Mouse (Mus musculus) lung, postnatal 0 days (tissue): Measurements from ENCODE around the gene Il1rap. TPM values are rescaled to one million over a fixed set of nuclear protein-coding genes. Genes with fewer than 3 reads are reported as not detected.

Source experiments
- ATAC-seq: fragments of 200-750 bp; cut with Nextera tagmentation; 2 replicates; pipeline ENCODE4 v1.8.0; 2017; ENCODE audit warnings: moderate library complexity
- DNase-seq: peaks from one replicate; pipeline ENCODE4 v3.0.0-alpha.2; 2016; ENCODE audit warnings: low spot score
- H3K27ac ChIP-seq: fragments of 300-500 bp; sonication (generic); 2 replicates; pipeline ENCODE4 v1.5.1; 2014; ENCODE audit warnings: antibody characterized with exemption, mild to moderate bottlenecking, low read length, mixed read lengths
- H3K27me3 ChIP-seq: fragments of 300-500 bp; sonication (generic); replicated peaks from 2 replicates; pipeline ENCODE4 v1.6.1; 2014; ENCODE audit warnings: low read length, mixed read lengths; ENCODE audit not compliant: insufficient read depth
- H3K36me3 ChIP-seq: fragments of 300-500 bp; sonication (generic); 2 replicates; pipeline ENCODE4 v1.6.1; 2014; ENCODE audit warnings: low read length, mixed read lengths; ENCODE audit not compliant: insufficient read depth
- H3K4me1 ChIP-seq: fragments of 300-500 bp; sonication (generic); 2 replicates; pipeline ENCODE4 v1.6.1; 2014; ENCODE audit warnings: antibody characterized with exemption, low read depth, low read length, mixed read lengths; ENCODE audit not compliant: insufficient read depth
- H3K4me2 ChIP-seq: fragments of 300-500 bp; sonication (generic); replicated peaks from 2 replicates; pipeline ENCODE4 v1.6.1; 2014; ENCODE audit warnings: low read depth, mild to moderate bottlenecking, low read length, moderate library complexity, mixed read lengths
- H3K4me3 ChIP-seq: fragments of 300-500 bp; sonication (generic); 2 replicates; pipeline ENCODE4 v1.5.1; 2014; ENCODE audit warnings: low read depth, low read length
- H3K9ac ChIP-seq: fragments of 300-500 bp; sonication (generic); replicated peaks from 2 replicates; pipeline ENCODE4 v1.6.1; 2014; ENCODE audit warnings: low read depth, mild to moderate bottlenecking
- H3K9me3 ChIP-seq: fragments of 300-500 bp; sonication (generic); 2 replicates; pipeline ENCODE4 v1.6.1; 2016; ENCODE audit warnings: low read length, mixed read lengths
- CTCF ChIP-seq: IDR thresholded peaks from 2 replicates; pipeline ENCODE4 v1.5.1; 2016; ENCODE audit warnings: antibody characterized with exemption, mild to moderate bottlenecking
- EP300 ChIP-seq: IDR thresholded peaks from 2 replicates; pipeline ENCODE4 v1.6.1; 2016; ENCODE audit warnings: antibody characterized with exemption, mild to moderate bottlenecking, control low read depth
- WGBS: fragments of 180-500 bp; shearing (Covaris S2); extraction: QIAGEN DNeasy Blood & Tissue Kit; methylation state at CpG from one replicate; pipeline ENCODE4 v1.1.7; 2014; 5-methylcytosine and 5-hydroxymethylcytosine counted together
- polyA plus RNA-seq: library from polyadenylated mRNA; unstranded; fragments of >200 nt; fragmentation: Nextera tagmentation; extraction: Ambion mirVana; gene quantifications from 2 replicates; pipeline ENCODE4 v1.2.1, GENCODE M21; 2015

Gene Il1rap
- 7.4 and 7.8 TPM in 2 replicates for polyA plus RNA-seq

GRCm38 (mm10) chr16:26581048-26581912 lies at the start of gene Il1rap:
TSS of gene Il1rap (plus strand) at chr16:26581704.
- DNase-seq (peak; percentile 97), ATAC-seq (peak; percentile 99)
- Histone ChIP-seq H3K4me1 (peaks cover 9% of the 10 kb centered on the region; the same call in 1 of the 2 replicates), H3K4me2 (peak within 1 kb of the TSS; percentile 78), H3K9me3 (no peaks in the 10 kb centered on the region), H3K9ac (peak within 1 kb of the TSS; percentile 58), H3K27ac (peak within 1 kb of the TSS; percentile 68), H3K36me3 (no peaks in the 10 kb centered on the region), H3K27me3 (no peaks in the 10 kb centered on the region), H3K4me3 (peak within 1 kb of the TSS; percentile 78)
- TF ChIP-seq CTCF (peak; percentile 21; the same call in 1 of the 2 replicates), EP300 (no peak)
- 2% methylated on average over 51 of the region's 51 CpGs for WGBS

DNA sequence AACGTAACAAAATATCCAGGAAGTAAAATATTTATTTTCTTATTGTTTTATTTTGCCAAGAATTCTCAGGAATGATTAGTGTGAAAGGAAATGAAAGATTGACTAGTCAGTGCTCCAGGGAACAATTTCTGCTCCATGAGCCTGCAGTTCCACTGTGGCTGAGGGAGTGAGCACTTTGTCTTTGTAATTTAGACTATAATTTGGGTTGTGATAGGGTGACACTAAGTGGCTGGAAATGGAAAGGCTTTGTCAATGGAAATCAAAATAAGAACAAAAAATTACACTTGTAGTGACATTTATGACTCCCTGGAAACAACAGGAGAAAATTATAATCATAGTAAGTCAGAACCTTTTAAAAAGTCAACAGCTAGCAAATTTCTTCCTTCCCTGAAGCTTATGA lies 49.2 kb upstream of the Il1rap start:
- TF ChIP-seq EP300 (no peak), CTCF (no peak)
- H3K4me2 ChIP-seq, result no peak overlapping the region
- no peaks in the 10 kb centered on the region for H3K9me3 ChIP-seq
- DNase-seq (no peak), ATAC-seq (no peak)
- H3K4me3 ChIP-seq, result no peak overlapping the region
- WGBS, result 63% methylated on average over 1 of the region's 1 CpGs
- H3K9ac ChIP-seq, result no peak overlapping the region
- H3K27ac ChIP-seq, result no peak overlapping the region
- H3K4me1 ChIP-seq, result no peaks in the 10 kb centered on the region
- no peaks in the 10 kb centered on the region for H3K36me3 ChIP-seq
- no peaks in the 10 kb centered on the region for H3K27me3 ChIP-seq

DNA sequence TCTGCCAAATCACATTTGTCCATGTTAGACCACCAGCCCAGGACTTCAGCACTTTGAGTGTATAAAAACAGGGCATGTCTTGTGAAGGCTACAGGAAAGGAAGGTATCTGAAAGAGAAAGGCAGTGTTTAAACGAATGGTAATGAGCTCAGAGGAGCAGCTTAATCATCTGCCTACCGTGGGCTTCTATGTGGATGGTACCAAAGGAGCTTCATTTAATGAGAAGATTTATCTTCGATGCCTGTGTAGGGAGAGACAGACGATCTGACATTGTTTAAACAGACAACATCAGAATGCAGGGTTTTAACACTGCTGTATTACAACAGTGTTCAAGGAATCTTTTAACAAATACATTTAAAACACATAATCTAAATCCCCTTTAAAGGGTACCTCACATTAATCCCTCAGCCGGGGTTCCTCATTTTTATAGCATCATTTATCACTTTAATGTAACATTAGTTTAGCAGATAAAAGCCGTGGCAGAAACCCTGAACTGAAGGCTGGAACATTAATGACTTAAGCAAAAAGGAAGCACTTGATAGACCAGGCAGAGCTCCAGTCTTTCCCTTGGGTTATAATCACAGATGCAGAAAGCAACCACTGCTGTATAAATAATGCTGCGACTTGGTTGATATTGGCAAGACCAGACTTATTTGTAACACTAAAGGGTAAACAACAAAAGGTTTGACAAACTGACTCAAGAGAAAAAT lies 35.2 kb upstream of the Il1rap start:
- DNase-seq (no peak), ATAC-seq (no peak)
- Histone ChIP-seq H3K9ac (no peak overlapping the region), H3K27me3 (no peaks in the 10 kb centered on the region), H3K9me3 (no peaks in the 10 kb centered on the region), H3K4me1 (no peaks in the 10 kb centered on the region), H3K27ac (no peak overlapping the region), H3K36me3 (no peaks in the 10 kb centered on the region), H3K4me2 (no peak overlapping the region), H3K4me3 (no peak overlapping the region)
- WGBS, result 22% methylated on average over 7 of the region's 7 CpGs
- TF ChIP-seq CTCF (no peak), EP300 (no peak)

DNA sequence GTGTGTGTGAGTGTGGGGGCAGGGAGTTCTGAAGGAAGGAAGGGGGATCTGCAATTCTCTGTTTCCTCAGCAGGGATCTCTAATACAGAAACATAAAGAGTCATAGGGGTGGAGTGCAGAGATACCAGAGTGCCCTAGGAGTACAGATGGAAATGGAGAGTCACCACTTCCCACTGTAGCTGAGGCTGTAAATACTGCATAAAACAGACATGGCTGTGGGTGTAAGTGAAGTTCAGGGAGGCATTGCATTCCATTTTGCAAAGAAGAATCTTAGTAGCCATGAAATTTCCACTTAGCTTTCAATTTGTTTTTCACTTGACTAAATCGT lies 34.7 kb upstream of the Il1rap start:
- Histone ChIP-seq H3K9ac (no peak overlapping the region), H3K27ac (no peak overlapping the region), H3K9me3 (no peaks in the 10 kb centered on the region), H3K27me3 (no peaks in the 10 kb centered on the region), H3K4me1 (no peaks in the 10 kb centered on the region), H3K36me3 (no peaks in the 10 kb centered on the region), H3K4me2 (no peak overlapping the region), H3K4me3 (no peak overlapping the region)
- DNase-seq, result no peak
- TF ChIP-seq EP300 (no peak), CTCF (no peak)
- no peak for ATAC-seq
- 57% methylated on average over 1 of the region's 1 CpGs for WGBS

- H3K4me1 ChIP-seq, result no peaks in the 10 kb centered on the region
Observed at GRCm38 (mm10) chr16:26549221-26549620, 32.3 kb upstream of the Il1rap start.

DNA sequence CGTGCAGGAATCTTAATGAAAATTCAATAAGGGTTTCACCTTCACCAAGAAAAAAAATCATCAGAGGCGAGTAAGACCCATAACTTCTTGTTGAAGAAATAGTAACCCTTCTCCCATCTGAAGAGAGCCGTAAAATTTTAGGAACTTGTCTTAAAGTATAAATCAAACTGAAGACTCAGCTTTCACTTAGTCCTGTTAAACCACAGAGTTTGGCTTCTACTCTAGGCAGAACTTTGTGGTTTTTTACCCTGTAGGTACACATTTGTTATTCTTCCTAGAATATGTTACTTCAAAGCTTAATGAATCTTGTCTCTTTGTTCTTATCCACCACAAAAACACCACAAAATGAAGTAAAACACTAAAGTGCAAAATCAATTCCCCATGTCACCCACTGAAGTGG lies 29.3 kb upstream of the Il1rap start:
- H3K27ac ChIP-seq, result no peak overlapping the region
- no peak overlapping the region for H3K4me3 ChIP-seq
- 84% methylated on average over 3 of the region's 3 CpGs for WGBS
- no peaks in the 10 kb centered on the region for H3K36me3 ChIP-seq
- H3K27me3 ChIP-seq, result no peaks in the 10 kb centered on the region
- DNase-seq, result no peak
- no peak overlapping the region for H3K4me2 ChIP-seq
- H3K4me1 ChIP-seq, result no peaks in the 10 kb centered on the region
- H3K9ac ChIP-seq, result no peak overlapping the region
- no peaks in the 10 kb centered on the region for H3K9me3 ChIP-seq
- no peak for ATAC-seq
- TF ChIP-seq CTCF, result no peak
- TF ChIP-seq EP300, result no peak

More at GRCm38 (mm10) chr16:26549221-26549620, 32.3 kb upstream of the Il1rap start:
- Histone ChIP-seq H3K27ac (no peak overlapping the region), H3K9me3 (no peaks in the 10 kb centered on the region), H3K4me3 (no peak overlapping the region), H3K27me3 (no peaks in the 10 kb centered on the region), H3K9ac (no peak overlapping the region), H3K36me3 (no peaks in the 10 kb centered on the region), H3K4me2 (no peak overlapping the region)
- ATAC-seq (no peak), DNase-seq (no peak)
- TF ChIP-seq EP300, result no peak
- no peak for TF ChIP-seq CTCF
- 79% methylated on average over 2 of the region's 2 CpGs for WGBS
